Mouse (Mus musculus) CD4-positive naive resting alpha-beta T cell, adult 57 days (primary cell): ENCODE measurements around the gene Olfr17. TPM values are rescaled to one million over a fixed set of nuclear protein-coding genes. Genes with fewer than 3 reads are reported as not detected.

ENCODE experiments used
- total RNA-seq: library from RNA; stranded (reverse); gene quantifications from one replicate; pipeline ENCODE4 v1.2.4, GENCODE M21; 2023

Gene Olfr17
- total RNA-seq = not detected

DNA sequence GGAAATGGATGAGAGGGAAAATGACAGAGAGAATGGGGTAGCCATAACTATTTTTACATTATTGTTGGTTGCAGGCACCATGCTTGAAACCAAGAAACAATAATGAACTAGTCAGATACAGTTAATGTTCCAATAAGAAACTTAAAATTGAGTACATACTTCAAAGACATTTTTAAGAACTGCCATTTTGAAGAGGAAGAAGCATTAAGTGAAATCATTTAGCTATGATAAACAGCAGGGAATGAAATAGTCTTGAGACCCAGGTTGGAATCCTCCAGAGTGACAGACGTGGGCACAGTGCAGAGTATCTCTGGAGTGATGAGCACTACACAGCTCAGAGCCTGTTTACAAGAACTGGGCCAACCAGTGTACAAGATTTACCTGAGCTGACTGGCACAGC is at the start of gene Olfr17:
Gene Olfr17 (plus strand): TSS at position 301 of the 400 bp plus-strand sequence.

DNA sequence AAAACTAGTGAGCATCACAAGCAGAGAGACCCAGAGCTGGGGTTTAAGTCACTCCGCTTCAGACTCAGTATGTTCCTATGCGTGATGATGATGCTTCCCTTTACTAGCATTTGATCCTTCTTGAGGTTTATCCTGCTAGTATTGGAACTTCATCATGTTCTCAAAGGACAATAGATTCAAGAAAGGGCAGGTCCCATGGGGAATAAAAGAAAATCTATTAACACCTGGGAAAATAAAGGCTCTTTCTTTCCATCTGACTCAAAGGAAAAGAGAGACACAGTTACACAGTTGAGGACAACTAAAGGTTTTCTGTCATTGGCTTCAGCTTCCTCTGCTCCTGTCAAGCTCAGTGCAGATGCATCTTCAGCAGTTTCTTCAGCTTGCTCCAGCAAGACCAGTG is 22.3 kb upstream of the Olfr17 start, which contains the start of gene Olfr714:
Gene Olfr714 (plus strand): TSS at position 301 of the 400 bp plus-strand sequence.

DNA sequence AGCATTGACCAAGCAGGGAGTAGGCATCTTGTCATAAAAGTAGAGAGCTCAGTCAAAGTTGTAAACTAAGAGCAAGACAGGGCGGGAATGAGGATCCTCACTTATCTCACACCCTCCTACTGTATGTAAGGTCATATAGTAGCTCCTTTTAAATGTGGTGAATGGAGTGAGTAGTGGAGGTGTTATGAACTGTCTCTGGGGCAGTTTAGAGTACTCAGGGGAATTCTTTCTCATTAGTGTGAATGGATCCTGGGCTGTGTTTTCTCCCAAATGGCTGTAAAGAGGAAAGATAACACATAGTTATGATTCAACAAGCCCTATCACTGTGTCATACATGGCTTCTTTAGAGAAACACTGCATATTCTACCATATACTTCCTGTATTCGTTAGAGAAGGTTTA is 17.2 kb downstream of the Olfr17 start, which contains the start of gene Olfr715b:
Gene Olfr715b (minus strand): TSS at position 101 of the 400 bp plus-strand sequence.

DNA sequence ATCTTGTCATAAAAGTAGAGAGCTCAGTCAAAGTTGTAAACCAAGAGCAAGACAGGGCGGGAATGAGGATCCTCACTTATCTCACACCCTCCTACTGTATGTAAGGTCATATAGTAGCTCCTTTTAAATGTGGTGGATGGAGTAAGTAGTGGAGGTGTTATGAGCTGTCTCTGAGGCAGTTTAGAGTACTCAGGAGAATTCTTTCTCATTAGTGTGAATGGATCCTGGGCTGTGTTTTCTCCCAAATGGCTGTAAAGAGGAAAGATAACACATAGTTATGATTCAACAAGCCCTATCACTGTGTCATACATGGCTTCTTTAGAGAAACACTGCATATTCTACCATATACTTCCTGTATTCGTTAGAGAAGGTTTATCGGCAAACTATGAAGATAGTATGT is 38.0 kb downstream of the Olfr17 start, which contains the start of gene Olfr715:
Gene Olfr715 (minus strand): TSS at position 101 of the 400 bp plus-strand sequence.

DNA sequence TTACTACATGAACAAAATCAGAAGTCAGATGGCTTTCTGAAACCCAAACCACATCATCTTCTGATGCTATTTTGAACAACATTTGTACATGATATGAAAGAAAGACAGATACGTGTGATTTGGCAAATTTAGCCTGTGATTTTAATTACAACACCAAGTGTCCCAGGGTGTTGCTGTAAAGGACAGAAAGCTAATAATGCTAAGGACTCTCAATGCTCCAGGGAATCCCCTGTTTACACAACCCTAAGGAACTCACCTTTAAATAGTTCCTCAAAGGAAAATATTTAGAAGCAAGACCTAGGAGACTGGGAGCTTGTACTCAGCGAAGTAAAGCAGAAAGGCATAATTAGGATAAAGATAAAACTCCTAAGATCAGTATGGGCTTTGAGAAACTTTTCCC is 45.0 kb downstream of the Olfr17 start, which contains the start of gene Olfr716:
Gene Olfr716 (plus strand): TSS at position 301 of the 400 bp plus-strand sequence.

Other genes with a start within 250 kb of the Olfr17 start
- gene Olfr703, start 249.9 kb upstream of the Olfr17 start, total RNA-seq = not detected
- not detected for gene Olfr704, start 230.0 kb upstream of the Olfr17 start, total RNA-seq
- gene Olfr705, start 216.3 kb upstream of the Olfr17 start, total RNA-seq = not detected
- not detected for gene Olfr706, start 205.1 kb upstream of the Olfr17 start, total RNA-seq
- not detected for gene Olfr707, start 192.0 kb upstream of the Olfr17 start, total RNA-seq
- gene Olfr1532-ps1, start 185.2 kb upstream of the Olfr17 start, total RNA-seq = not detected
- 0.33 TPM for gene Olfr709-ps1, start 161.0 kb upstream of the Olfr17 start, total RNA-seq
- not detected for gene Olfr710, start 144.9 kb upstream of the Olfr17 start, total RNA-seq
- gene Olfr6, start 129.3 kb upstream of the Olfr17 start, total RNA-seq = not detected
- gene Olfr711, start 117.8 kb upstream of the Olfr17 start, total RNA-seq = not detected
- not detected for gene Olfr2, start 87.1 kb upstream of the Olfr17 start, total RNA-seq
- not detected for gene Olfr713, start 62.0 kb upstream of the Olfr17 start, total RNA-seq
- not detected for gene Olfr714, start 22.2 kb upstream of the Olfr17 start, total RNA-seq
- not detected for gene Olfr715b, start 17.1 kb downstream of the Olfr17 start, total RNA-seq
- not detected for gene Olfr715, start 37.9 kb downstream of the Olfr17 start, total RNA-seq
- gene Olfr716, start 45.1 kb downstream of the Olfr17 start, total RNA-seq = not detected
- not detected for gene Nlrp14, start 73.8 kb downstream of the Olfr17 start, total RNA-seq
- not detected for gene Rbmxl2, start 116.2 kb downstream of the Olfr17 start, total RNA-seq